Mouse (Mus musculus) embryonic fibroblast, embryonic 13.5 days (primary cell): ENCODE data around the gene Gabrp. TPM values are rescaled to one million over a fixed set of nuclear protein-coding genes. Genes with fewer than 3 reads are reported as not detected.

Experiments used
- H3K27ac ChIP-seq: 2 replicates; pipeline ENCODE4 v1.5.1; 2012; ENCODE audit warnings: low read length, control low read depth, inconsistent platforms; ENCODE audit not compliant: insufficient read depth
- H3K4me1 ChIP-seq: 2 replicates; pipeline ENCODE4 v1.6.1; 2011; ENCODE audit warnings: low read length; ENCODE audit not compliant: control insufficient read depth, insufficient read depth
- H3K4me3 ChIP-seq: 2 replicates; pipeline ENCODE4 v1.5.1; 2011; ENCODE audit warnings: mild to moderate bottlenecking, control low read depth, low read length; ENCODE audit not compliant: insufficient read depth
- CTCF ChIP-seq: IDR thresholded peaks from 2 replicates; pipeline ENCODE4 v1.5.1; 2011; ENCODE audit warnings: mild to moderate bottlenecking, control low read depth, low read length, moderate library complexity, borderline replicate concordance; ENCODE audit not compliant: insufficient read depth
- POLR2A ChIP-seq: IDR thresholded peaks from 2 replicates; pipeline ENCODE4 v1.6.1; 2011; ENCODE audit warnings: low read depth, mild to moderate bottlenecking, control low read depth, low read length, moderate library complexity
- polyA plus RNA-seq: library from polyadenylated mRNA; stranded (reverse); fragments of >200 nt; gene quantifications from 2 replicates; pipeline ENCODE4 v1.2.4, GENCODE M21; 2011; ENCODE audit warnings: low read depth; ENCODE audit not compliant: missing spikeins, insufficient read length

The Gabrp gene
- polyA plus RNA-seq, 1 experiment = not detected

GRCm38 (mm10) chr11:33536636-33537035, 42.1 kb downstream of the Gabrp start:
- Histone ChIP-seq H3K27ac (no peak overlapping the region), H3K4me1 (no peaks in the 10 kb centered on the region), H3K4me3 (no peak overlapping the region)
- TF ChIP-seq POLR2A (no peak), CTCF (no peak)

GRCm38 (mm10) chr11:33534541-33534940, 44.2 kb downstream of the Gabrp start:
- H3K27ac ChIP-seq = no peak overlapping the region
- TF ChIP-seq CTCF (no peak), POLR2A (no peak)
- H3K4me1 ChIP-seq = no peaks in the 10 kb centered on the region
- H3K4me3 ChIP-seq = no peak overlapping the region

GRCm38 (mm10) chr11:33533577-33533976, 45.2 kb downstream of the Gabrp start:
- H3K4me3 ChIP-seq = no peak overlapping the region
- no peak overlapping the region for H3K27ac ChIP-seq

GRCm38 (mm10) chr11:33529576-33529975, 49.2 kb downstream of the Gabrp start:
- H3K4me3 ChIP-seq = no peak overlapping the region
- TF ChIP-seq POLR2A (no peak), CTCF (no peak)
- no peak overlapping the region for H3K27ac ChIP-seq
- no peaks in the 10 kb centered on the region for H3K4me1 ChIP-seq

More at GRCm38 (mm10) chr11:33533577-33533976, 45.2 kb downstream of the Gabrp start:
- TF ChIP-seq POLR2A = no peak
- TF ChIP-seq CTCF = no peak
- H3K4me1 ChIP-seq = no peaks in the 10 kb centered on the region

- peak within 1 kb of the TSS; percentile 50 for H3K4me3 ChIP-seq
- TF ChIP-seq POLR2A = no peak
- no peaks in the 10 kb centered on the region for H3K4me1 ChIP-seq
- H3K27ac ChIP-seq = no peak within 1 kb of the TSS
Observed at GRCm38 (mm10) chr11:33513376-33513991, 65.3 kb downstream of the Gabrp start, which contains the start of gene Ranbp17. Ranbp17 (minus strand) TSS chr11:33513746.

GRCm38 (mm10) chr11:33512854-33513375, 65.8 kb downstream of the Gabrp start:
- Histone ChIP-seq H3K4me3 (peak overlapping the region; percentile 50), H3K4me1 (no peaks in the 10 kb centered on the region), H3K27ac (no peak overlapping the region)
- TF ChIP-seq POLR2A (peak; percentile 56), CTCF (no peak)

- H3K4me1 ChIP-seq = no peaks in the 10 kb centered on the region
- TF ChIP-seq POLR2A (no peak), CTCF (no peak)
- H3K27ac ChIP-seq = no peak overlapping the region
- no peak overlapping the region for H3K4me3 ChIP-seq
Observed at GRCm38 (mm10) chr11:33509401-33509800, 69.4 kb downstream of the Gabrp start.

Other genes with a start within 250 kb of the Gabrp start
- 5.9 and 6.7 TPM in 2 replicates for gene Ranbp17, start 65.2 kb downstream of the Gabrp start, polyA plus RNA-seq
- gene D130052B06Rik, start 20.3 kb upstream of the Gabrp start, polyA plus RNA-seq = not detected in 2 replicates